Mouse (Mus musculus): ENCODE results near the gene Rasip1.

The Rasip1 gene

DNA sequence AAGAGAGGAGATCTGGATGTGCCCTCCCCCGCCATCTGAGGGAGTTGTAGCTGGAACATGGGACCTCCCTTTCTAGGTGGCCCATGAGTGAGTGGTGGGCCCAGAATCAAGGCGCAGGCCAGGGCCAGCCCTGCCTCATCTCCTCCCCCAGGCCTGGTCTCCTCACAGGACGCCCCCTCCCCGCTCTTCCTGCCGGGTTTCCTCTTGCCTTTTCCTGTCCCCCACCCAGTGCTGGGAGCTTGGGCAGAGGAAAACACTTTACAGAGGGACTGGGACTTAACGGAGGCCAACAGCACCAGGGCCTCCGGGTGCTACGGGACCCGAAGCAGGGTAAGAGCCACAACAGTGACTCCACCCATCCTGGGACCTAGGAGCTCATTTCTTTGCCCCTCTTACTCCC, at the start of gene Rasip1:
Rasip1 (plus strand) TSS at position 228 of the 400 bp plus-strand sequence.
- in situ Hi-C loops (cut with MboI, MseI) = no loop called here

DNA sequence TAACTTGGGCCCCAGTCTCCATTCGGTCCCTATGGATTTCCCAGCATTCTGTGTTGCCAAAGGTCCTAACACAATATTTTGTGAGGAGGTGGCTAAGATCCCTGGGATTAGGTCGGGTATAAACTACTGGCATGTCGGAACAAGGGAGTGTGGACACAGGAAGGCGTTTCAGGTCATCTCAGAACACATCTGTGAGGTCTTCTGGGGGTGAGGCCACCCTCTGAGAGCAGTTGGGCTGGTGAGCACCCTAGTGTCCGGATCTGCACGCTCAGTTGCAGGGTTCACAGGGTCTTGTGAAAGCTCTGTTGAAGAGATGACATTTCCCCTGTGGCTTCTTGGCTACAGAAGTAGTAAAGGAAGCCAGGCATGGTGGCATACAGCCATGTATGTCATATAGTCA, 41.4 kb upstream of the Rasip1 start:
- in situ Hi-C loops (cut with MboI, MseI) = no loop called here

DNA sequence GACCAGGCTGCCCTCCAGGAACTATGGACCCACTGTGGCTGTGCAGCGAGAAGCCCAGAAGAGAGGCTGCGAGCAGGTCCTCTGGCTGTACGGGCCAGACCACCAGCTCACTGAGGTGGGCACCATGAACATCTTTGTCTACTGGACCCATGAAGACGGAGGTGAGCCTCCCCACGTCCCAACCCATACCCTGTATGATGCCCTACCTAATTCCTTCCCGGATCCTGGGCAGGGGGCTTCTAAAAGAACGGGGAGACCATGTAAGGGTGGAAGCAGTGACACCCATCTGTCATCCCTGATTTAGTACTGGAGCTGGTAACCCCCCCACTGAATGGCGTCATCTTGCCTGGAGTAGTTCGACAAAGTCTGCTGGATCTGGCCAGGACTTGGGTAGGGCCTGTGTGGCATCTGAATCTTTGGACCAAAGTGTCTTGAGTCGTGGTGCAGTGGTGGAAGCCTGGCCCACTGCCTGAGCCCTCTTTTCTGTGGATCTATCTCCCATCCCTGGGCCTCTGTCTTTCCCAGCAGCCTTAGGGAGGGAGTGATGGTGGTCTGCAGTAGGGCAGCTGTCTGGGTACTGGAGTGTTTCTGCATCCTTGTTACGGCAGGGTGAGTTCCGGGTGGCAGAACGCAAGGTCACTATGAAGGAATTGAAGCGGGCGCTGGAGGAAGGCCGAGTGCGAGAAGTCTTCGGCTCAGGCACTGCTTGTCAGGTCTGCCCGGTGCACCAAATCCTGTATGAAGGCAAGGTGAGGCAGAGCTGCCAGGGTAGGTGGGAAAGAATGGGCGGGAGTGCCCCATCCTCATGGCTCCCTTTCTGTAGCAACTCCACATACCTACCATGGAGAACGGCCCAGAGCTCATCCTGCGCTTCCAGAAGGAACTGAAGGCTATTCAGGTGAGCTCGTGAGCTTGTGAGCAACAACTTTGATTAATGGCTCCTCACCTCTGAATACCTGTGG, 39.4 kb upstream of the Rasip1 start:
- in situ Hi-C loops (cut with MboI, MseI) = no loop called here

DNA sequence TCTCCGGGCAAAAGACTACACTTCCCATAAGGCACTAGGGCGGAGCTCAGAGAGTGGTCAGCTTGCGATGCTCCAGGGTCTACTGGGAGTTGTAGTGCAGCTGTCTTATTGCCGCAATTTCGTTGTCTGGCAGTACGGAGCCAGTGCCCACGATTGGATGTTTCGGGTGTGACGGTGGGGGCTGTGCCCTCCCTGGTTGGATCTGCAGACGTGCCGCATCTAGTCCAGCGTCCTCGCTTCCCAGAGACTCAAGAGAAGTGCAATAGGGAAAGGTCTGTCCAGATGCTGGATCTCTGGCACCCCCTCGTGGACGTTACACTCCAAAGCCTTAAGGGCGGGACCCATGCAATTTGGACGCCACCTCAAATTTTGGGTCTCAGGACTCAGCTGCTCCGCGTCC, 38.1 kb upstream of the Rasip1 start:
- in situ Hi-C loops (cut with MboI, MseI) = no loop called here

DNA sequence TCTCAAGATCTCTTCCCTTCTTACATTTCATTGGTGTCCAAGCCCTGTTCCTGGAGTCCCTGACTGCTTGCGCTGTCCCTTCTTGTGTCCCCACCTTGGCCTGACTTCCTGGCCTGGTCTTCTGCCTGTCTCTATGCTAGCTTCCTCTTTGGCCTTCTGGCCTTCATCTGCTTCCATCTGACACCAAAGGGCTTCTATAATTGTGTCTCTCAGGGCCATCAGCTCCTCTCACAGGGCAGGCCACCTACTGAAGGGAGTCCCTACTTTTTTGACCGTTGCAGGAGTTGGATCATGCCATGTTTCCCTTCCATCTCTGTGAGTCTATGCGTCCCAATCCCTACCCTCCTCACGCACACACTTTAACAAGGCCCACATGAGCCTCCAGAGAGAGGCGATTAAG, 37.4 kb upstream of the Rasip1 start:
- in situ Hi-C loops (cut with MboI, MseI) = loop anchor here (5.0 to 10.0 kb wide), 2 partner anchors 38 to 1205 kb away; partner anchors contain the start of genes Gtf2h1, Hps5 and Hsd17b14

DNA sequence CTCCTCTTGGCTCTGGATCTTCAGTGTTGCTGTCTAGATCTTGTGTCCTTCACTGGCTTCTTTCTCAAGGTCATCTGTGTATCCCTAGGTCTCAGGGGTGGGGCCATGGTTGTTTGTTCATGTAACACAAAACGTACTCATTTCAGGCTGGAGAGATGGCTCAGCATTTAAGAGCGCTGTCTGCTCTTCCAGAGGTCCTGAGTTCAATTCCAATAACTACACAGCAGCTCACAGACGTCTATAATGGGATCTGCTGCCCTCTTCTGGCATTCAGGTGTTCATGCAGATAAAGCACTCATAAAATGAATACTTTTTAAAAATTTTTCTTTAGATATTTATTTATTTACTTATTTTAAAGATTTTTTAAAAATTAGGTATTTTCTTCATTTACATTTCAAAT, 36.4 kb upstream of the Rasip1 start:
- in situ Hi-C loops (cut with MboI, MseI) = loop anchor here (5.0 to 10.0 kb wide), 2 partner anchors 39 to 1204 kb away; partner anchors contain the start of genes Gtf2h1, Hps5 and Hsd17b14

DNA sequence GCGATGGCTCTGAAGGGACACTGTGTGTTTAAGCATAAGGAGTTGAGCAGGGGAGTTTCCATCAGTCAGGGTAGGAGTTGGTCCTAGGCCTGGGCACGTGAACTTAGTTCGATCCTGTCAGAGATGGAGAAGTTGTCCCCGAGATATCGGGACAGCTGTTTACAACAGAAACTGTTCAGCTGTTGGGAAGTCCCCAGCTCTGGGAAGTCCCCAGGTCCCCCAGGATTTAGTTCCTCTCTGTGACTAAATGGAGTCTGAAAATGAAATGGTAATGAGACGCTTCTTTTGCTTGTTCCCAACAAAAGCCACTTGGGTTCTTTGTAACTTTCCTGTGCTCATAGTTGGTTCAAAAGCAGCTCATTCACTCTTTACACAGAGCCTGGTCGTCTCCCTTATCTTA, 35.4 kb upstream of the Rasip1 start:
- in situ Hi-C loops (cut with MboI, MseI) = loop anchor here (5.0 to 10.0 kb wide), 2 partner anchors 40 to 1203 kb away; partner anchors contain the start of genes Gtf2h1, Hps5 and Hsd17b14

DNA sequence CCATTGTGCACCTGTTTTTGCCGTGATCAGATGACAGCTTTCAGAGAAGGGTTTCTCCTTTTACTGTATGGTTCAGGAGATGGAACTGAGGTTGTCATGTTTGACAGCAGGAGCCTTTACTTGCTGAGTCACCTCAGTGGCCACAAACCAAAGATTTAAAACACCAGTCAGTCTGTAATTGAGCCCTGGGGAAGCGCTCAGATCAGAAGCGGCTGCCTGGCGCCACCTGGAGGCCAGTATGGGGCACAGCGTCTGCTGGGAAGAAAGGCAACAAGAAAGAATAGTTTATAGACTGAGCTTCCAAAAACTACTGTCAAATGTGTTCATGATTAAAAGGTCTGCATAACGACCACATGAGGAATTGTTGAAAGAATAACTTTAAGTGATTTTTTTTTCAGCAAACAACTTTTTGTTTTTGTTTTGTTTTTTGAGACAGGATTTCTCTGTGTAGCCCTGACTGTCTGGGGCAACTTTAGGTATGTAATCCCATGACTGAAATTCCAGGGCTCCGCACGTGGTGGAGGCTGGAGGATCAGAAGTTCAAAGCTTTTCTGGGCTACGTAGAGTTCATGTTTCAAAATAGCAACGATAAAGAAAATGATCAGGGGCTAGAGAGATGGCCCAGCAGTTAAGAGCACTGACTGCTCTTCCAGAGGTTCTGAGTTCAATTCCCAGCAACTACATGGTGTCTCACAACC, 34.0 kb upstream of the Rasip1 start:
- in situ Hi-C loops (cut with MboI, MseI) = loop anchor here (5.0 to 10.0 kb wide), 2 partner anchors 41 to 1202 kb away; partner anchors contain the start of genes Gtf2h1, Hps5 and Hsd17b14

DNA sequence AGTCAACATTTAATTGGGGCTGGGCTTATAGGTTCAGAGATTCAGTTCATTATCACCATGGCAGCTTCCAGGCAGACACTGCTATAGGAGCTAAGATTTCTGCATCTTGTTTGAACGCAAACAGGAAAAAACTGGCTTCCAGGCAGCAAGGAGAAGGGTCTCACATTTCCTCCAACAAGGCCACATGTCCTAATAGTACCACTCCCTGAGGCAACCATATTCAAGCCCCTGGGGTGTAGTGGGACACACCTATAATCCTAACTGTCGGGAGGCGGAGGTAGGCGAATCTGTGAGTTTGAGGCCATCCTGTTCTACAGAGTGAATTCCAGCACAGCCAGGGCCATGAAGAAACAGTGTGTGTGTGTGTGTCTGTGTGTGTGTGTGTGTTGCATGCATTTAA, 32.1 kb upstream of the Rasip1 start:
- in situ Hi-C loops (cut with MboI, MseI) = loop anchor here (10.0 kb wide), 1 partner anchor 1200 kb away; the partner anchor contains the start of genes Gtf2h1 and Hps5

DNA sequence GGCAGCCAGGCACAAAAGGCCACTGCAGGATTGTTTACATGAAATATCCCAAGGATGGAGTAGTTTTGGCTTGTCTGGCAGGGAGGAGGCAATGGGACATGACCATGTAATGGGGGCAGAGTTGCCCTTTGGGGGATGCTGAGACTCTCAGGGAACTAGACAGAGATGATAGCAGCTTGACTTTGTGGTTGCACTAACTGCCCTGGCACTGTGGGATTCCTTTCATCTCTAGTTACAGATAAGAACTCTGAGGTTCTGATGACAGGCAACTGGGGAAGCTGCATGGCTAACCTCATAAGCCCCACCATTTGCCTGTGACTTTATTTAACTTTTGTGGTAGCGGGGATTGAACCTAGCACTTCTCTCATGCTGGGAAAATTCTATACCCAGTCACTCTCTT, 31.2 kb upstream of the Rasip1 start:
- in situ Hi-C loops (cut with MboI, MseI) = loop anchor here (10.0 kb wide), 1 partner anchor 1199 kb away; the partner anchor contains the start of genes Gtf2h1 and Hps5

DNA sequence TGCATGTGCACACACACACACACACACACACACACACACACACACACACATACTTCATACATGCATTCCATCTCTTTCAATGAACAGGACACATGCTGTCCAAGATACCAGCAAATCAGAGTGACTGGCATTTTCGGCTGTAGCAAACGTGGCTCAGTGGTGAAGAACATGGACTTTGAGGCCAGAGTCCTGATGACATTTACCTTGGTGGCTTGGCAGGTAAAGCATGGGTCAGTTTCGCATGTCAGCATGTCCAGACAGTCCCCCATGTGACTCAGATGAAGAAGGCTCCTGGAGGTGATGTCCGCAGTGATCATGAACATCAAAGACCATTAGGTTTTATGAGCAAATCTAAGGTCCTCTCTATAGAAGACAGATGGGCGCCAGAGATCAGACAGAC, 30.3 kb upstream of the Rasip1 start:
- in situ Hi-C loops (cut with MboI, MseI) = loop anchor here (10.0 kb wide), 1 partner anchor 1198 kb away; the partner anchor contains the start of genes Gtf2h1 and Hps5

DNA sequence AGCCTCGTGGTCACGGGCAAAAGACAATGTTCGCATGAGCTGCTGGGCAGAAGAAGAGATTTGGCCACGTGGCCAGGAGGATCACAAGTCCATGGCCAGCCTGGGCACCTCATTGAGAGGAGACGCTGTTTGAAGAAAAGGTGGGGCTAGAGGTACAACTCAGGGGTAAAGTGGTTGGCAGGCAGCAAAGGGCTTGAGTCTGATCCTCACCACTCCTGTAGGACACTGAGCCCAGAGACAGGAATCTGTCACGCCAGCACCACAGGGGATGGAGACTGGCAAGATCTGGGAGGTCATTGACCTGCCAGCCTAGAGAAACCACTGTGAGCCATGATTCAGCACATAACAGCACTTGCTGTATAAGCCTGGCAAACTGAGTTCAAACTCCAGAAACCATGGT, 29.8 kb upstream of the Rasip1 start:
- in situ Hi-C loops (cut with MboI, MseI) = loop anchor here (10.0 kb wide), 1 partner anchor 1197 kb away; the partner anchor contains the start of genes Gtf2h1 and Hps5

DNA sequence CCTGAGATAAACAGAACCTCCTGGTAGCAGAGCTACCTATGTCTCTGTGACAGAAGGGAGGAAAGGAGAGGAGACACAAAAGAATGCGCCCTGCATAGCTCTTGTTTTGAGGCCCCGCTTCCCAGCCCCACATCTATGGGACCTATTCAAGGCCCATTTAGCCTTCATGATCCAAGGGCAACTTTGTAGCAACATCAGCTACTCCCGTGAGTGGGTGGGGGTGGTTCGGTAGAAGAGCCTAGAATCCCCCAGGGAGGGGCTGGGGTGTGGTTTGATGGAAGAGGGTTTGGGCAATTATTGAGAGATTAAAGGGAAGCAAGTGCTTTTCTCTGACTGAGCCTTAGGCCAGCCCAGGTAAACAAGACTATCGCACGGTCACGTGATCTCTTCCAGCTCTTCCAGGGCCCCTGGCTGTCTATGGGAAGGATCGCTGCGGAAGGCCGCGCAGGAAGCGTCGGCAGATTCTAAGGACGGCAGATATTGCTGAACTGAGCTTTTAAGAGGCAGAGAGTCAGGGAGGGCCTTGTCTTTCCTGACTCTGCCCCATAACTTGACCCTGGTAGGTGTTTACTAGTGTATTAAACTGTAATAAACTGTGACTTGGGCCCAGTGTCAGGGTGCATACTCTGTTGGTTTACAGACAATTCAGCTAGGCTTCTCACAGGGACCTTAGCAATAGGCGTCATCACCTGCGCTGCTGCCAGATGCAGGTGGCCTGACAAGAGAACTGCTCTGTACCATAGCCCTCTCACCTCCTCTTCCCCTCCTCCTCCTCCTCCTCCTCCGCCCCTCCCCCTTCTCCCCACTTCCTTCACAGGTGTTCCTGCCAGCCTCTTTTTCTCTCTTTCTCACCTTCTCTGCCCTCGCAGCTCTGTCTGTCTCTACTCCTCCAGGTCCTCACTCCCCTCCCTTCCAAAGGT, 28.1 kb upstream of the Rasip1 start:
- in situ Hi-C loops (cut with MboI, MseI) = loop anchor here (10.0 kb wide), 1 partner anchor 1196 kb away; the partner anchor contains the start of genes Gtf2h1 and Hps5

DNA sequence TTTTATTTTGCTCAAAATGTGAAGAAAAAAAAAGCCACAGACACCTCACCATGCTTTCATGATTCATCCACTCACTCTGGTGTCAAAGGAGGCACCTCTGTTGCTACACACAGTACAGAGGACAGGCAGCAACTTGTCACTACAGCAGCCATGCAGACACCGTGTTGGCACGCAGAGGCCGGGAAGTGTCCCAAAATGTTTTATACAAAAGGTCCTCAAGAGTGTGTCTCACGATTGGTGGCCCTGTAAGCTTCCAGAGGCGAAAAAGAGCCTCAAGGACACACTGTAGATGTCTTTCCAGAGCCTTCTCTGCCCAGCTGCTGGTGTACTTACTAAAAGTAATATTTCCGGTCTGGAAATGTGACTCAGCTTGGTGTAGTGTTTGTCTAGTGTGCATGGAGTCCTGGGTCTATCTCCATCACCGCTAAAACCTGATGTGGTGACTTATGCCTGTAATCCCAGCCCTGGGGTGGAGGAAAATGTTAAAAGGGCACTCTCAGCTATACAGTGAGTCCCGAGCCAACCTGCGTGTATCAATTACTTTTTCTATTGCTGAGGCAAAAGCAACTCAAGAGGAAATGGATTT, 21.5 kb upstream of the Rasip1 start:
- in situ Hi-C loops (cut with MboI, MseI) = no loop called here

DNA sequence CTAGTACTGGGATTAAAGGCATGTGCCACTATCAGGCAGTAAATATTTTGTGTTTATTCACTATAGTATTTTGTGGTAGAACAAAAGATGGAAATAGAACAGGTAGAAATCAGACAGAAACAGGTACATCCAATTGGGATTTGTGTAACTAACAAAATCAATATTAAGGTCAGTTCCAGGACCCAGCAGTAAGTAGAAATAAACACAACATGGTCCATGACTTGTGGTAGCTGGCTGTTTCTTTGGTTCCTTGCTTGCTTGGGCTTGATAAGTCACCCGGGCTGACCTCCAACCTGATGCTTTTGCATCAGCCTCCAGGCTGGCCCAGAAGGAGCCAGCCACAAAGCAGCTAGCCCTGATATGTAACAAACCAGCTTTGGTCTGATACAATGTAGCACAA, 17.8 kb upstream of the Rasip1 start:
- in situ Hi-C loops (cut with MboI, MseI) = no loop called here

DNA sequence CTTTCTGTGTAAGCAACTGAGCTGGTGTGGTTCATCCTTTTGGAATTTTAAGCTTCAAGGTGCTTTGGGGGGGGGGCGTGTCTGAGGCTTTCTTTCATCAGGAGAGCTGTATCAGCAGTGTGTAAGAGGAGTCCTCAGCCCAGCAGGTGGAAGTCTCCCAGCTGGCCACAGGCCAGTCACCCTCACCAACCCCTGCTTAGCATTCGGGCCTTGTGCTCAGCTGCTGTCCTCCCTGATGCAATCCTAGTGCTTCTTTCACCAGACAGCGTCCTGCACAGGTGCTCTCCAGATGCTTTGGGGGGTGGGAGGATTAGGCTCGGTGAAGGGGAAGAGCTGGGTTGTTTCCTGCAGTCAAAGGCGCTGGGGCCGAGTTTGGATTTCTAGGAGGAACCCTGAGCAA, 11.0 kb upstream of the Rasip1 start:
- in situ Hi-C loops (cut with MboI, MseI) = no loop called here

DNA sequence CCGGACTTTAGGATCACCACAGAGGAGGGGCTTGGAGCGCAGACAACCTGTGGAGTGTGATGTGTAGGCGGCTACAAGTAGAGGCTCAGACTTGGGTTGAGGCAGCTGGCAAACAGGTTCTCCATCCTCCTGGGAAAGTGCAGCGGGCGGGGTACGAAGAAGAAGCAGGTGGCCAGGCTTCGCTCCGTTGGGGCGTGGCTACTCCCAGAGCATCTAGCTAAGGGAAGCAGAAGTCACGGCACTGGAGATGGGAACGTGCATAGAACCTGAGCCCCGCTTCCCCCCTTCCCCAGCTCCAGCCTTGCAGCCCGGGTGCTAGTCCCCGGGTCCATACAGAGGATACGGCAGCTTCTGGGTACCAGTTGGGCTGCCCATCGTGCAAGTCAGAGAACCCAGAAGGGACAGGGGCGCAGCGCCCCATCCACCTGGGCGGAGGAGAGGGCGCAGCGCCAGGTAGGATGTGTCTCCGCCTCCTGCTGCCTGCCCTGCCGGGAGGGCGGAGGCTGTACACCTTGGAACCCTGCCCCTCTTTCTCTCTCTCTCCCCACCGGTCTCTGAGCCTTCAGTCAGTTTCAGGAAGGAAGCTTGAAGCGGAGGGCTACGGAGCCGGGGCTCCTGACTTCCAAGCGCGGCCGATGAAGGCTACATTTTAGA, 10.1 kb upstream of the Rasip1 start, which contains the start of gene Fut1:
Fut1 (plus strand) TSS at position 248 of the 654 bp plus-strand sequence.
- in situ Hi-C loops (cut with MboI, MseI) = no loop called here

DNA sequence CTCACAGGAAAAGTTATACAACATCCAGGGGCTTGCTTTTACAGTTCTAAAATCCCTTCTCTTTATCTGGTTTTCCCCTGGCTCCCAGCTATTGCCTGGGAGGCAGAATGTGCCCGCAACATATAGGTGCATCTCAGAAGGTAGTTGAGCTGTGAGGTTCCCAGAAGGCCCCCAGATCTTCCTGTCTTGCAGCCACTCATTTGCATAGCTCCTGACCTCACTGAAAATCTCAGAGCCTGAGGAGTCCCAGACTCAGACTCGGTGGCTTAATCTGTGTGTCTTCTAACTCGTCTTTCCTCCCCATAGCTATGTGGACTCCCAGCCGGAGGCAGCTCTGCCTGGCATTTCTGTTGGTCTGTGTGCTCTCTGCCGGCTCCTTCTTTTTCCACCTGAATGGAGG, 9.0 kb upstream of the Rasip1 start:
- in situ Hi-C loops (cut with MboI, MseI) = no loop called here

DNA sequence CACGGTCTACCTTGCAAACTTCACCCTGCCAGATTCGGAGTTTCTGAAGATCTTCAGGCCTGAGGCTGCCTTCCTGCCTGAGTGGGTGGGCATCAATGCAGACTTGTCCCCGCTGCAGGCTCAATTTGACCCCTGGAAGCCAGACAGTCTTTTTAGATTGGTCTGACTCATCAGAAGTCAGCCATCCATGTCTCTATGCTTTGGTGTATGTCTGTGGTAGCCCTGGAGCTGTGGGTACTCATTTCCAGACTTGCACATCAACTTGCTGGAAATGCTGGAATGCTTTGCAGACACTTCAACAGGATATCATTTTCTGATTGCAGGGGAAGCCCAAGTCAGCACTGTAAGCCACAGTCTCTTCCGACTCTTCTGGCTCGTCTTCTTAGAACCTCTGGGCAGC, 7.7 kb upstream of the Rasip1 start:
- in situ Hi-C loops (cut with MboI, MseI) = no loop called here

DNA sequence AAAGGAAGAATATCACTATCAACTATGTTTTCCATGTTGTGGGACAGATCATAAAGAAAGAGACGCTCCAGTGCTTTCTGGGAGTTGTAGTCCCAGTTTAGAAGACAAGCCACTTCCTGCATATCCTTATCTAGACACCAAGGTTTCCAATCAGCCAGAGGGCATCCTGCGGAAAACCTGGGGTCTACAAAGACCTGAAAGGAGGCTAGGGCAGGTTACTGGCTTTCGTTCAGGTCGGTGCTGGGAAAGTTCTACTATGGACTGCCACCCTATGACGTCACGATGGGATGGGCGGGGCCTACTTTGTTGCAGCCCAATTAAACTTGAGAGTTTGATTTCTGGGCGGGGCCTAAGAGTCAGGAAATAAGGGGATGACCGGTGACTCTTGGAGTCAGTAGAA, 5.8 kb upstream of the Rasip1 start, which contains the start of gene Izumo1:
Izumo1 (plus strand) TSS at position 369 of the 400 bp plus-strand sequence.
- in situ Hi-C loops (cut with MboI, MseI) = no loop called here
